Mouse (Mus musculus) lung, embryonic 14.5 days (tissue): Measurements from ENCODE around the gene Cadm1. TPM values are rescaled to one million over a fixed set of nuclear protein-coding genes. Genes with fewer than 3 reads are reported as not detected.
A peak's percentile ranks its signal among the peaks of the same experiment; 100 is the strongest.

ENCODE experiments used
- ATAC-seq: fragments of 200-750 bp; cut with Nextera tagmentation; 2 replicates; pipeline ENCODE4 v1.8.0; 2017; ENCODE audit warnings: mild to moderate bottlenecking, moderate TSS enrichment, moderate library complexity; ENCODE audit not compliant: insufficient read depth
- DNase-seq: peaks from one replicate; pipeline ENCODE4 v3.0.0-alpha.2; 2015
- H3K27ac ChIP-seq: fragments of 300-500 bp; sonication (generic); 2 replicates; pipeline ENCODE4 v1.5.1; 2014; ENCODE audit warnings: low read depth, mild to moderate bottlenecking, moderate library complexity
- H3K27me3 ChIP-seq: fragments of 300-500 bp; sonication (generic); 2 replicates; pipeline ENCODE4 v1.6.1; 2014; ENCODE audit warnings: low read length, control low read depth; ENCODE audit not compliant: insufficient read depth
- H3K36me3 ChIP-seq: fragments of 300-500 bp; sonication (generic); 2 replicates; pipeline ENCODE4 v1.6.1; 2014; ENCODE audit warnings: control low read depth; ENCODE audit not compliant: insufficient read depth
- H3K4me1 ChIP-seq: fragments of 300-500 bp; sonication (generic); 2 replicates; pipeline ENCODE4 v1.6.1; 2014; ENCODE audit warnings: antibody characterized with exemption, control low read depth; ENCODE audit not compliant: insufficient read depth
- H3K4me2 ChIP-seq: fragments of 300-500 bp; sonication (generic); 2 replicates; pipeline ENCODE4 v1.6.1; 2014; ENCODE audit warnings: mild to moderate bottlenecking
- H3K4me3 ChIP-seq: fragments of 300-500 bp; sonication (generic); 2 replicates; pipeline ENCODE4 v1.5.1; 2014; ENCODE audit warnings: low read depth, low read length
- H3K9ac ChIP-seq: fragments of 300-500 bp; sonication (generic); 2 replicates; pipeline ENCODE4 v1.6.1; 2014
- H3K9me3 ChIP-seq: fragments of 300-500 bp; sonication (generic); 2 replicates; pipeline ENCODE4 v1.6.1; 2016; ENCODE audit warnings: low read depth, low read length, control low read depth
- CTCF ChIP-seq: IDR thresholded peaks from 2 replicates; pipeline ENCODE4 v1.5.1; 2016; ENCODE audit warnings: antibody characterized with exemption, low read depth
- WGBS: fragments of 180-500 bp; shearing (Covaris S2); extraction: QIAGEN DNeasy Blood & Tissue Kit; methylation state at CpG from one replicate; pipeline ENCODE4 v1.1.7; 2014; 5-methylcytosine and 5-hydroxymethylcytosine counted together
- polyA plus RNA-seq: library from polyadenylated mRNA; unstranded; fragments of >200 nt; fragmentation: Nextera tagmentation; extraction: Ambion mirVana; gene quantifications from 2 replicates; pipeline ENCODE4 v1.2.1, GENCODE M21; 2014

The Cadm1 gene
- polyA plus RNA-seq, 1 experiment from 2014 or later = 94.5 TPM

- no peak for TF ChIP-seq CTCF
- Histone ChIP-seq H3K4me2 (no peak overlapping the region), H3K27ac (no peak overlapping the region), H3K9ac (no peak overlapping the region), H3K4me3 (no peak overlapping the region), H3K4me1 (no peaks in the 10 kb centered on the region), H3K36me3 (no peaks in the 10 kb centered on the region), H3K27me3 (no peaks in the 10 kb centered on the region; the same call in 1 of the 2 replicates), H3K9me3 (no peaks in the 10 kb centered on the region)
- DNase-seq = no peak
- WGBS = 25% methylated on average over 13 of the region's 13 CpGs
- ATAC-seq = no peak
Observed at GRCm38 (mm10) chr9:47803531-47804105, 273.6 kb downstream of the Cadm1 start.

GRCm38 (mm10) chr9:47805658-47806057, 275.7 kb downstream of the Cadm1 start:
- no peaks in the 10 kb centered on the region for H3K36me3 ChIP-seq
- no peak for ATAC-seq
- H3K4me3 ChIP-seq = no peak overlapping the region
- no peak for TF ChIP-seq CTCF
- no peaks in the 10 kb centered on the region for H3K9me3 ChIP-seq
- no peaks in the 10 kb centered on the region for H3K4me1 ChIP-seq
- H3K27ac ChIP-seq = no peak overlapping the region
- H3K27me3 ChIP-seq = no peaks in the 10 kb centered on the region; the same call in 1 of the 2 replicates
- WGBS = 82% methylated on average over 7 of the region's 7 CpGs
- H3K4me2 ChIP-seq = no peak overlapping the region
- no peak for DNase-seq
- H3K9ac ChIP-seq = no peak overlapping the region

DNA sequence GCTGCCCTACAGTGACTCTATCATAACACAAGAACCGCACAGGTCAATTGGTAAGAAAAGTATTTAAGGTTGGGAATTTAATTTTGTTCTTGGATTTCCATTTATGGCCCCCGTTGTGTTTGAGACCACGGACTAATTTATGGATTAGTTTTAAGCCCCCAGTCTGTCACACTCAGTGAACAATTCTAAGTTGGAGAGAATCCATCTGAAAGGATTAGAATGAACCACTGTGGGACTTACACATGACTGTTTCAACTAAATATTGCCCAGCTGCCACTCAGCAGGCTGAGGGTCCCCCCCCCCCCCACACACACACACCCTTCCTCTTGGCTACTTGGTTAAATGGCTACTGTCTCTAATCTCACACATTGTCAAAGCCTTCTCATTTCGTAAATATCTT, 295.7 kb downstream of the Cadm1 start:
- ATAC-seq (no peak), DNase-seq (no peak)
- TF ChIP-seq CTCF = no peak
- 81% methylated on average over 4 of the region's 4 CpGs for WGBS
- H3K36me3 ChIP-seq = no peaks in the 10 kb centered on the region
- peaks cover 7% of the 10 kb centered on the region for H3K4me1 ChIP-seq
- H3K9ac ChIP-seq = no peak overlapping the region
- no peak overlapping the region for H3K4me3 ChIP-seq
- no peaks in the 10 kb centered on the region for H3K27me3 ChIP-seq
- H3K9me3 ChIP-seq = no peaks in the 10 kb centered on the region
- no peak overlapping the region for H3K4me2 ChIP-seq
- H3K27ac ChIP-seq = no peak overlapping the region

DNA sequence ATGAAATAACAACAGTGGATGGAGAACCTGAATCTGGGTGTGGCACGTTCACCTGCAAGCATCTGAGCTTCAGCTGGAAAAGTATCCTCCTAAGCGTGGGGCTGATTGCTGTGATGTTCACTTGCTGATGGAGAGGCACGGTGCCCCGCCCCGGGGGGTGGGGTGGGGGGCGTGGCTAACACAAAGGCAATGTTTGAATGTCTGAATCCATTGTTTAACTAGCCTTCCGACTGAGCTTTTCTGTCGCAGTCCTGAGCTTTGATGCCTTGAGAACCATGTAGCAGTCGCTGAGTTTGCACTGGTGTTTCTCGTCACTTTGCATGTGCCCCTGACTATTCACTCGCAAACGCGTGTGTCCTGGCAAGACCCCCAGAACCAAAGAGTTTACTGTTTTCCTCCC, 298.8 kb downstream of the Cadm1 start:
- Histone ChIP-seq H3K4me3 (peak overlapping the region; percentile 19; the same call in 1 of the 2 replicates), H3K27ac (no peak overlapping the region), H3K36me3 (no peaks in the 10 kb centered on the region), H3K9ac (no peak overlapping the region), H3K9me3 (no peaks in the 10 kb centered on the region), H3K4me1 (peaks cover 7% of the 10 kb centered on the region), H3K27me3 (no peaks in the 10 kb centered on the region), H3K4me2 (peak overlapping the region; percentile 53)
- DNase-seq (peak; percentile 74), ATAC-seq (peak; percentile 58)
- WGBS = 6% methylated on average over 13 of the region's 13 CpGs
- no peak for TF ChIP-seq CTCF

- no peaks in the 10 kb centered on the region for H3K27me3 ChIP-seq
- peaks cover 7% of the 10 kb centered on the region for H3K4me1 ChIP-seq
- no peak overlapping the region for H3K9ac ChIP-seq
- H3K4me3 ChIP-seq = peak overlapping the region; percentile 19; the same call in 1 of the 2 replicates
- TF ChIP-seq CTCF = no peak
- ATAC-seq = no peak
- H3K4me2 ChIP-seq = peak overlapping the region; percentile 53
- H3K27ac ChIP-seq = no peak overlapping the region
- 25% methylated on average over 10 of the region's 10 CpGs for whole genome bisulfite sequencing
- no peaks in the 10 kb centered on the region for H3K9me3 ChIP-seq
- no peaks in the 10 kb centered on the region for H3K36me3 ChIP-seq
- DNase-seq = peak; percentile 30
Observed at GRCm38 (mm10) chr9:47829204-47829603, 299.2 kb downstream of the Cadm1 start.

DNA sequence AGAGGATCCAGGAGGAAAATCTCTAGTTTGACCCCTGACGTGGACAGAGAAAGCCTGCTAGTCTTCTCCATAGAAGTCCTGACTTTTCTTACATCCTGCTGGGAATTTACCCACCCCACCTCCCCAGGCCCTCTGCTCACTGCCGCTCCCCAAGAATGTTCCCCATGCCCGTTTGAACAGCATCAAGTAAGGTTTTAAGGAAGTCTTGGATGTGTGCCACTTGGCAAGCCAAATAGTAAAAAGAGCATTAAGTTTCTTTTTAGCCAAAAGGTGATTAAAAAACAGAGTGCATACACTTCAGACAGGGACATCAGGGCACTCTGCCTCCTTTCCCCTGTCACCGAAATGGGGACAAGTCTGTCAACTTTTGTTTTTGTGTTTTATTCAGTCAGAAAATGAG, 299.9 kb downstream of the Cadm1 start:
- Histone ChIP-seq H3K4me2 (no peak overlapping the region), H3K4me1 (peaks cover 7% of the 10 kb centered on the region), H3K27me3 (no peaks in the 10 kb centered on the region), H3K36me3 (no peaks in the 10 kb centered on the region), H3K27ac (no peak overlapping the region), H3K4me3 (no peak overlapping the region), H3K9me3 (no peaks in the 10 kb centered on the region), H3K9ac (no peak overlapping the region)
- no peak for TF ChIP-seq CTCF
- no peak for ATAC-seq
- 39% methylated on average over 4 of the region's 4 CpGs for WGBS
- peak; percentile 43 for DNase-seq

DNA sequence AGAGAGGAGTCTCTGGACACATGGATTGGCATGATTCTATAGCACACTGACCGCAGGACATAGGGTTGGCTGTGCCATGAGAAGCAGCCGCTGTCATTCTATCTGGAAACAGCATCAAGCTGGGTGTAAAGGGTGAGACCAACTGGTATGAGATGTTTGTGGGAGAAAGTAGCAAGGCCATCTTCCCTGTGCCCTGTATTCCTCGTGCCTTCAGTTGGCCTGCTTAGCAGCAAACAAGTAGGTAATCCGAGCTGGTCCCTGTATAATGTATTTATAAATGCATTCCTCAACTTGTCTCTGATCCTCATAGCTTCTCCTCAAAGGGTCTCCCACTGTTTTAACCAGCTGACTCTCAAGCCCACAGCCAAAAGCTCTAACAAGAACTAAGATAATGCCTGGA, 301.4 kb downstream of the Cadm1 start:
- Histone ChIP-seq H3K36me3 (no peaks in the 10 kb centered on the region), H3K27ac (no peak overlapping the region), H3K4me2 (no peak overlapping the region), H3K4me1 (peaks cover 7% of the 10 kb centered on the region), H3K9me3 (no peaks in the 10 kb centered on the region), H3K4me3 (no peak overlapping the region), H3K9ac (no peak overlapping the region), H3K27me3 (no peaks in the 10 kb centered on the region)
- no peak for ATAC-seq
- TF ChIP-seq CTCF = no peak
- DNase-seq = no peak
- WGBS = 58% methylated on average over 4 of the region's 4 CpGs
